In the genomic region with DNA sequence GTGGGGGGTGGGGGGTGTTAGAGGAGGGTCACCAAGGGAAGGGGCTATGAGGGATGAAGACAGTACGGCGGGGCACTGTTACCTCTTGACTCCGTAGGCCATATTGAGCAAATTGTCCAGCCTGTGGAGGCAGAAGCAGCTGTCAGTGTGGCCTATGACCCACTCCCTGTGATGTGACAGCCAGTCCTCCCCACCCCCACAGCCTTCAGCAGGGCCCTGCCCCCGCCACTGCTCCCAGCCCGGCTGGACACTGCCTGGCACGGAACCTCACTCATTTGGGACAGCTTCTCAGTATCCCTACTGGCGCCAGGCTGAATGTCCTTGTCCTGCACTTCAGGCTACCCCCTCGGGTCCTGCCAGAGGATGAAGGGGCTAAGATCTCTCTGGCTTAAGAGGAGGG, we compare ENCODE assay signal across 17 mouse cellular contexts. TPM values are rescaled to one million over a fixed set of nuclear protein-coding genes. Genes with fewer than 3 reads are reported as not detected.
A peak's percentile ranks its signal among the peaks of the same experiment; 100 is the strongest.
DNase-seq lines count a peak whose midpoint lies in the region; ATAC-seq and TF ChIP-seq lines count a peak whose summit lies in the region.
"Had no signal": no experiment of that assay in that cellular context is flagged by ENCODE, and none has a peak within 500 bp of the region (broad histone marks: within the 10 kb centered on the region; RNA-seq: fewer than 3 reads in every experiment).

No protein-coding gene starts in this region.

- no peak for ATAC-seq in heart, embryonic 11.5 days (replicated peaks; ENCODE audit: insufficient number of reproducible peaks, low FRiP score, low TSS enrichment)
- ATAC-seq: activated CD4-positive, CD25-positive, alpha-beta regulatory T cell, adult 4 months; forebrain, embryonic 15.5 days had no signal

- no peak overlapping the region for H3K4me2 ChIP-seq in heart, embryonic 11.5 days
- H3K4me2 ChIP-seq: forebrain, embryonic 15.5 days; kidney, embryonic 15.5 days; neural tube, embryonic 12.5 days had no signal

- no peaks in the 10 kb centered on the region for H3K4me1 ChIP-seq in heart, embryonic 11.5 days (ENCODE audit: control insufficient read depth, insufficient read depth, low read length)
- H3K4me1 ChIP-seq: forebrain, embryonic 15.5 days; kidney, embryonic 15.5 days had no signal

- no peak overlapping the region for H3K4me3 ChIP-seq in layer of hippocampus, adult 2 months
- H3K4me3 ChIP-seq in heart, embryonic 11.5 days (ENCODE audit: low read depth, low read length) = no peak overlapping the region
- H3K4me3 ChIP-seq: forebrain, embryonic 15.5 days; kidney, embryonic 15.5 days; neural tube, embryonic 12.5 days had no signal

- no peak for TF ChIP-seq CTCF in layer of hippocampus, adult 2 months (conservative IDR thresholded peaks at IDR 0.05)

- no peaks in the 10 kb centered on the region for H3K36me3 ChIP-seq in heart, embryonic 11.5 days (ENCODE audit: control insufficient read depth, insufficient read depth, low read length)
- H3K36me3 ChIP-seq: G1E; kidney, embryonic 15.5 days had no signal

- DNase-seq in cerebellum, adult 9-11 months = peak; percentile 55
- DNase-seq in cerebellum, postnatal 14 days = no peak
- DNase-seq in layer of hippocampus, adult 2 months (ENCODE audit: low spot score in 2 of 2) = no peak
- DNase-seq in layer of hippocampus, postnatal 10 days (ENCODE audit: low spot score in 2 of 2) = no peak
- peak; percentile 11 for DNase-seq in right cerebral cortex, postnatal 25 days
- no peak for DNase-seq in right cerebral cortex, postnatal 4 days
- DNase-seq in adrenal gland, adult (ENCODE audit: inconsistent age in 2 of 2, low spot score in 1 of 2) = no peak

- H3K27ac ChIP-seq in layer of hippocampus, adult 2 months = peak overlapping the region; percentile 81
- no peak overlapping the region for H3K27ac ChIP-seq in heart, embryonic 11.5 days (ENCODE audit: low read depth, low read length)
- H3K27ac ChIP-seq: forebrain, embryonic 15.5 days; kidney, embryonic 15.5 days; neural tube, embryonic 12.5 days had no signal

- H3K9ac ChIP-seq in heart, embryonic 11.5 days (ENCODE audit: low read depth, low read length) = no peak overlapping the region
- H3K9ac ChIP-seq: forebrain, embryonic 15.5 days; kidney, embryonic 15.5 days; neural tube, embryonic 12.5 days had no signal

- WGBS in heart, embryonic 11.5 days (ENCODE audit: insufficient replicate concordance) = 56% methylated on average over 8 of the region's 8 CpGs

- H3K27me3 ChIP-seq in heart, embryonic 11.5 days (ENCODE audit: control insufficient read depth, insufficient read depth, low read length) = no peaks in the 10 kb centered on the region
- H3K27me3 ChIP-seq: forebrain, embryonic 15.5 days; kidney, embryonic 15.5 days; neural tube, embryonic 12.5 days had no signal

- no peaks in the 10 kb centered on the region for H3K9me3 ChIP-seq in heart, embryonic 11.5 days (replicated peaks; ENCODE audit: control insufficient read depth, low read length)
- H3K9me3 ChIP-seq: forebrain, embryonic 15.5 days; G1E; kidney, embryonic 15.5 days; neural tube, embryonic 12.5 days had no signal

RNA-seq across cellular contexts. Expression of gene Prkcsh, which starts 22.0 kb away (rescaled TPM):
- total RNA-seq in layer of hippocampus, adult 2 months (2021) = 100 to 1,000 TPM; 106 to 111 TPM
- 10 to 100 TPM; 90.5 to 96.5 TPM for total RNA-seq in layer of hippocampus, postnatal 10 days (2021)
- polyA plus RNA-seq in heart, embryonic 11.5 days (2014; fragmentation: Nextera tagmentation; extraction: Ambion mirVana) = 72.2 and 77.8 TPM in 2 replicates

RNA-seq across cellular contexts. Expression of gene Ccdc151, which starts 22.2 kb away (rescaled TPM):
- total RNA-seq in layer of hippocampus, adult 2 months (2021) = 1 to 10 TPM; 8.5 to 9.2 TPM
- 1 to 10 TPM; 5.3 to 5.7 TPM for total RNA-seq in layer of hippocampus, postnatal 10 days (2021)
- polyA plus RNA-seq in heart, embryonic 11.5 days (2014; fragmentation: Nextera tagmentation; extraction: Ambion mirVana) = not detected in 2 replicates
- total RNA-seq: common myeloid progenitor, adult 5-6 weeks; granulocyte monocyte progenitor cell, adult 5-6 weeks; hematopoietic stem cell, adult 5-6 weeks had no signal
- polyA plus RNA-seq: activated CD4-positive, CD25-positive, alpha-beta regulatory T cell, adult 4 months had no signal

RNA-seq across cellular contexts. Expression of gene Elavl3, which starts 27.2 kb away (rescaled TPM):
- total RNA-seq in layer of hippocampus, adult 2 months (2021) = 100 to 1,000 TPM; 156 to 160 TPM
- 100 to 1,000 TPM; 197 to 205 TPM for total RNA-seq in layer of hippocampus, postnatal 10 days (2021)
- 0.27 and 0.37 TPM in 2 replicates for polyA plus RNA-seq in heart, embryonic 11.5 days (2014; fragmentation: Nextera tagmentation; extraction: Ambion mirVana)
- total RNA-seq: common myeloid progenitor, adult 5-6 weeks; hematopoietic stem cell, adult 5-6 weeks had no signal
- polyA plus RNA-seq: activated CD4-positive, CD25-positive, alpha-beta regulatory T cell, adult 4 months had no signal

RNA-seq across cellular contexts. Expression of gene Rgl3, which starts 35.3 kb away (rescaled TPM):
- total RNA-seq in layer of hippocampus, adult 2 months (2021) = 1 to 10 TPM; 2.9 to 3.8 TPM
- total RNA-seq in layer of hippocampus, postnatal 10 days (2021) = 1 to 10 TPM; 1.4 to 2.2 TPM
- 0.74 and 1.1 TPM in 2 replicates for polyA plus RNA-seq in heart, embryonic 11.5 days (2014; fragmentation: Nextera tagmentation; extraction: Ambion mirVana)
- total RNA-seq: common myeloid progenitor, adult 5-6 weeks; granulocyte monocyte progenitor cell, adult 5-6 weeks; hematopoietic stem cell, adult 5-6 weeks had no signal
- polyA plus RNA-seq: activated CD4-positive, CD25-positive, alpha-beta regulatory T cell, adult 4 months; G1E had no signal

RNA-seq across cellular contexts. Expression of gene Gm49318, which starts 46.5 kb away (rescaled TPM):
- total RNA-seq in layer of hippocampus, adult 2 months (2021) = 1 to 10 TPM; 2.2 to 6.3 TPM
- 1 to 10 TPM in 1 of 2 experiments, not detected in 1; 6.2 TPM for total RNA-seq in layer of hippocampus, postnatal 10 days (2021)
- not detected in 2 replicates for polyA plus RNA-seq in heart, embryonic 11.5 days (2014; fragmentation: Nextera tagmentation; extraction: Ambion mirVana)
- total RNA-seq: common myeloid progenitor, adult 5-6 weeks; G1E; granulocyte monocyte progenitor cell, adult 5-6 weeks; hematopoietic stem cell, adult 5-6 weeks had no signal
- polyA plus RNA-seq: activated CD4-positive, CD25-positive, alpha-beta regulatory T cell, adult 4 months; forebrain, embryonic 15.5 days; G1E; kidney, embryonic 15.5 days; neural tube, embryonic 12.5 days; testis, adult 2 months had no signal

Comparison
In these comparisons a context has a peak if more than half of its experiments do, and no peak if none do; other contexts are left out.
1. DNase-seq: peak in cerebellum, adult 9-11 months (single experiment) and right cerebral cortex, postnatal 25 days (single experiment); none in cerebellum, postnatal 14 days (0 of 2), layer of hippocampus, adult 2 months (0 of 2), layer of hippocampus, postnatal 10 days (0 of 2), right cerebral cortex, postnatal 4 days (single experiment) and adrenal gland, adult (0 of 2).